Mouse (Mus musculus) limb, embryonic 12.5 days (tissue): ENCODE data around the gene Depdc1b. TPM values are rescaled to one million over a fixed set of nuclear protein-coding genes. Genes with fewer than 3 reads are reported as not detected.

ENCODE experiments used
- ATAC-seq: fragments of 200-750 bp; cut with Nextera tagmentation; 2 replicates; pipeline ENCODE4 v1.8.0; 2017; ENCODE audit warnings: low read depth, moderate TSS enrichment; ENCODE audit not compliant: insufficient number of reproducible peaks, insufficient read depth, low FRiP score, low TSS enrichment
- H3K27ac ChIP-seq: fragments of 300-500 bp; sonication (generic); 2 replicates; pipeline ENCODE4 v1.5.1; 2016; ENCODE audit warnings: mild to moderate bottlenecking, moderate library complexity
- H3K27me3 ChIP-seq: fragments of 300-500 bp; sonication (generic); 2 replicates; pipeline ENCODE4 v1.6.1; 2016; ENCODE audit warnings: mild to moderate bottlenecking, moderate library complexity
- H3K36me3 ChIP-seq: fragments of 300-500 bp; sonication (generic); 2 replicates; pipeline ENCODE4 v1.6.1; 2016; ENCODE audit warnings: mild to moderate bottlenecking, moderate library complexity
- H3K4me1 ChIP-seq: fragments of 300-500 bp; sonication (generic); replicated peaks from 2 replicates; pipeline ENCODE4 v1.6.1; 2016
- H3K4me2 ChIP-seq: fragments of 300-500 bp; sonication (generic); 2 replicates; pipeline ENCODE4 v1.6.1; 2016; ENCODE audit warnings: mild to moderate bottlenecking, moderate library complexity
- H3K4me3 ChIP-seq: fragments of 300-500 bp; sonication (generic); replicated peaks from 2 replicates; pipeline ENCODE4 v1.5.1; 2016; ENCODE audit warnings: mild to moderate bottlenecking
- H3K9ac ChIP-seq: fragments of 300-500 bp; sonication (generic); replicated peaks from 2 replicates; pipeline ENCODE4 v1.6.1; 2016; ENCODE audit warnings: mild to moderate bottlenecking, moderate library complexity
- H3K9me3 ChIP-seq: fragments of 300-500 bp; sonication (generic); 2 replicates; pipeline ENCODE4 v1.6.1; 2016; ENCODE audit warnings: mild to moderate bottlenecking, moderate library complexity
- WGBS: fragments of 180-500 bp; shearing (Covaris S2); methylation state at CpG from one replicate; pipeline ENCODE4 v1.1.7; 2016; 5-methylcytosine and 5-hydroxymethylcytosine counted together
- polyA plus RNA-seq: library from polyadenylated mRNA; unstranded; fragments of >200 nt; fragmentation: Nextera tagmentation; extraction: Ambion mirVana; gene quantifications from 2 replicates; pipeline ENCODE4 v1.2.1, GENCODE M21; 2016

Gene Depdc1b
- 15.5 and 18.9 TPM in 2 replicates for polyA plus RNA-seq

GRCm38 (mm10) chr13:108315702-108316486 is at the start of gene Depdc1b:
Gene Depdc1b, plus strand, starts transcription at chr13:108316332.
- peak within 1 kb of the TSS; percentile 67; the same call in 1 of the 2 replicates for H3K27ac ChIP-seq
- peak within 1 kb of the TSS; percentile 90 for H3K4me2 ChIP-seq
- peak within 1 kb of the TSS; percentile 83 for H3K4me3 ChIP-seq
- peak within 1 kb of the TSS; percentile 80 for H3K9ac ChIP-seq
- ATAC-seq = peak; percentile 95
- WGBS = 1% methylated on average over 48 of the region's 48 CpGs
- H3K4me1 ChIP-seq = peaks cover 17% of the 10 kb centered on the region
- H3K27me3 ChIP-seq = no peaks in the 10 kb centered on the region
- H3K9me3 ChIP-seq = no peaks in the 10 kb centered on the region
- no peaks in the 10 kb centered on the region for H3K36me3 ChIP-seq

GRCm38 (mm10) chr13:108267841-108268634 is 48.1 kb upstream of the Depdc1b start:
- Histone ChIP-seq H3K27me3 (no peaks in the 10 kb centered on the region), H3K27ac (no peak overlapping the region), H3K4me3 (no peak overlapping the region), H3K4me1 (peaks cover 21% of the 10 kb centered on the region), H3K9me3 (no peaks in the 10 kb centered on the region), H3K9ac (no peak overlapping the region), H3K4me2 (no peak overlapping the region), H3K36me3 (no peaks in the 10 kb centered on the region)
- ATAC-seq = no peak
- WGBS = 75% methylated on average over 9 of the region's 9 CpGs

- peak overlapping the region; percentile 24; the same call in 1 of the 2 replicates for H3K27ac ChIP-seq
- H3K4me3 ChIP-seq = no peak overlapping the region
- no peaks in the 10 kb centered on the region for H3K36me3 ChIP-seq
- H3K9me3 ChIP-seq = no peaks in the 10 kb centered on the region
- peaks cover 25% of the 10 kb centered on the region for H3K4me1 ChIP-seq
- H3K27me3 ChIP-seq = no peaks in the 10 kb centered on the region
- no peak overlapping the region for H3K4me2 ChIP-seq
- WGBS = 17% methylated on average over 7 of the region's 7 CpGs
- no peak overlapping the region for H3K9ac ChIP-seq
- no peak for ATAC-seq
Observed at GRCm38 (mm10) chr13:108271458-108272148, 44.5 kb upstream of the Depdc1b start.

GRCm38 (mm10) chr13:108272332-108272731 is 43.8 kb upstream of the Depdc1b start:
- Histone ChIP-seq H3K4me2 (peak overlapping the region; percentile 47; the same call in 1 of the 2 replicates), H3K27ac (peak overlapping the region; percentile 56; the same call in 1 of the 2 replicates)
- ATAC-seq = no peak

GRCm38 (mm10) chr13:108273034-108273433 is 43.1 kb upstream of the Depdc1b start:
- Histone ChIP-seq H3K9me3 (no peaks in the 10 kb centered on the region), H3K27me3 (no peaks in the 10 kb centered on the region), H3K4me2 (peak overlapping the region; percentile 47), H3K4me1 (peaks cover 19% of the 10 kb centered on the region), H3K9ac (no peak overlapping the region), H3K4me3 (no peak overlapping the region), H3K27ac (peak overlapping the region; percentile 56; the same call in 1 of the 2 replicates), H3K36me3 (no peaks in the 10 kb centered on the region)
- ATAC-seq = peak; percentile 50
- WGBS = 33% methylated on average over 15 of the region's 15 CpGs

More at GRCm38 (mm10) chr13:108272332-108272731, 43.8 kb upstream of the Depdc1b start:
- Histone ChIP-seq H3K4me3 (no peak overlapping the region), H3K36me3 (no peaks in the 10 kb centered on the region), H3K9ac (no peak overlapping the region), H3K27me3 (no peaks in the 10 kb centered on the region), H3K9me3 (no peaks in the 10 kb centered on the region), H3K4me1 (peaks cover 25% of the 10 kb centered on the region)
- 45% methylated on average over 8 of the region's 8 CpGs for WGBS

GRCm38 (mm10) chr13:108273456-108273855 is 42.7 kb upstream of the Depdc1b start:
- Histone ChIP-seq H3K9me3 (no peaks in the 10 kb centered on the region), H3K4me2 (peak overlapping the region; percentile 47), H3K4me3 (no peak overlapping the region), H3K9ac (no peak overlapping the region), H3K36me3 (no peaks in the 10 kb centered on the region), H3K27ac (no peak overlapping the region), H3K4me1 (peaks cover 19% of the 10 kb centered on the region), H3K27me3 (no peaks in the 10 kb centered on the region)
- no peak for ATAC-seq
- 27% methylated on average over 5 of the region's 5 CpGs for WGBS

- Histone ChIP-seq H3K27me3 (no peaks in the 10 kb centered on the region), H3K9ac (no peak overlapping the region), H3K27ac (no peak overlapping the region), H3K9me3 (no peaks in the 10 kb centered on the region), H3K4me3 (no peak overlapping the region), H3K36me3 (no peaks in the 10 kb centered on the region), H3K4me1 (peaks cover 23% of the 10 kb centered on the region), H3K4me2 (no peak overlapping the region)
- WGBS = 21% methylated on average over 1 of the region's 1 CpGs
- ATAC-seq = no peak
Observed at GRCm38 (mm10) chr13:108276561-108276960, 39.6 kb upstream of the Depdc1b start.

- ATAC-seq = no peak
- Histone ChIP-seq H3K4me1 (peaks cover 16% of the 10 kb centered on the region), H3K4me3 (no peak overlapping the region), H3K36me3 (no peaks in the 10 kb centered on the region), H3K9me3 (no peaks in the 10 kb centered on the region), H3K9ac (no peak overlapping the region), H3K27me3 (no peaks in the 10 kb centered on the region), H3K27ac (no peak overlapping the region), H3K4me2 (no peak overlapping the region)
- 82% methylated on average over 7 of the region's 7 CpGs for WGBS
Observed at GRCm38 (mm10) chr13:108277320-108277719, 38.8 kb upstream of the Depdc1b start.

GRCm38 (mm10) chr13:108278592-108278991 is 37.5 kb upstream of the Depdc1b start:
- Histone ChIP-seq H3K4me3 (no peak overlapping the region), H3K4me2 (no peak overlapping the region), H3K36me3 (no peaks in the 10 kb centered on the region), H3K9me3 (no peaks in the 10 kb centered on the region), H3K27me3 (no peaks in the 10 kb centered on the region), H3K4me1 (peaks cover 4% of the 10 kb centered on the region; the same call in 1 of the 2 replicates), H3K27ac (no peak overlapping the region), H3K9ac (no peak overlapping the region)
- 44% methylated on average over 6 of the region's 6 CpGs for WGBS
- no peak for ATAC-seq

- no peak for ATAC-seq
- no peak overlapping the region for H3K9ac ChIP-seq
- no peaks in the 10 kb centered on the region for H3K36me3 ChIP-seq
- H3K9me3 ChIP-seq = no peaks in the 10 kb centered on the region
- H3K27me3 ChIP-seq = no peaks in the 10 kb centered on the region
- H3K4me2 ChIP-seq = no peak overlapping the region
- H3K4me3 ChIP-seq = no peak overlapping the region
- H3K4me1 ChIP-seq = no peaks in the 10 kb centered on the region
- no peak overlapping the region for H3K27ac ChIP-seq
- 85% methylated on average over 2 of the region's 2 CpGs for WGBS
Observed at GRCm38 (mm10) chr13:108284312-108284711, 31.8 kb upstream of the Depdc1b start.

- WGBS = 47% methylated on average over 3 of the region's 3 CpGs
- ATAC-seq = no peak
Observed at GRCm38 (mm10) chr13:108287953-108288352, 28.2 kb upstream of the Depdc1b start.

More at GRCm38 (mm10) chr13:108287953-108288352, 28.2 kb upstream of the Depdc1b start:
- Histone ChIP-seq H3K4me2 (no peak overlapping the region), H3K4me3 (no peak overlapping the region), H3K27ac (no peak overlapping the region), H3K36me3 (no peaks in the 10 kb centered on the region), H3K9ac (no peak overlapping the region), H3K9me3 (no peaks in the 10 kb centered on the region), H3K4me1 (no peaks in the 10 kb centered on the region), H3K27me3 (no peaks in the 10 kb centered on the region)
